Mouse (Mus musculus) liver, embryonic 14.5 days (tissue): ENCODE measurements at regions not wholly inside any gene's neighbourhood (a gene's known extent, or its start where the extent isn't known, plus 50 kb on each side); places are given as distances from the start of the nearest gene placed in this dataset.

Source experiments
- CTCF ChIP-seq: IDR thresholded peaks from 2 replicates; pipeline ENCODE4 v1.5.1; 2016; ENCODE audit warnings: antibody characterized with exemption, low read depth, control low read depth
- EP300 ChIP-seq: IDR thresholded peaks from 2 replicates; pipeline ENCODE4 v1.6.1; 2016; ENCODE audit warnings: antibody characterized with exemption, low read depth

- TF ChIP-seq EP300 (no peak), CTCF (no peak)
Measured at GRCm38 (mm10) chr13:70075353-70075752, 273.2 kb downstream of the Med10 start.
